Mouse (Mus musculus): ENCODE results near the gene Aspg. TPM values are rescaled to one million over a fixed set of nuclear protein-coding genes. Genes with fewer than 3 reads are reported as not detected.

Aspg gene
- polyA plus RNA-seq, 1 experiment from 2014 or later: 0.15 TPM

GRCm38 (mm10) chr12:112172214-112172613 lies 65.7 kb downstream of the Aspg start:
- H3K4me1 ChIP-seq (ENCODE audit: control insufficient read depth in 2 of 2, insufficient read depth in 2 of 2, low read length in 2 of 2): peaks cover 8 to 9% of the 10 kb centered on the region in 2 experiments; a peak in 2 of 4 replicates
- H3K9ac ChIP-seq (ENCODE audit: low read length): no peak overlapping the region

More at GRCm38 (mm10) chr12:112172214-112172613, 65.7 kb downstream of the Aspg start:
- no peaks in the 10 kb centered on the region for H3K9me3 ChIP-seq (ENCODE audit: control insufficient read depth, low read length)
- H3K27me3 ChIP-seq (ENCODE audit: control insufficient read depth, insufficient read depth, low read length): no peaks in the 10 kb centered on the region
- H3K27ac ChIP-seq (replicated peaks in 1 of 2; ENCODE audit: control insufficient read depth in 1 of 2, insufficient read depth in 1 of 2, low read depth in 2 of 2, low read length in 2 of 2): no peak overlapping the region
- 80% methylated on average over 8 of the region's 8 CpGs for WGBS
- H3K36me3 ChIP-seq (ENCODE audit: control insufficient read depth, insufficient read depth, low read length): peaks cover 14% of the 10 kb centered on the region; the same call in 1 of the 2 replicates
- ATAC-seq (ENCODE audit: insufficient number of reproducible peaks, insufficient read depth, low FRiP score, low read depth): no peak
- no peak overlapping the region for H3K4me2 ChIP-seq (ENCODE audit: low read length)
- H3K4me3 ChIP-seq (ENCODE audit: control insufficient read depth in 1 of 2, insufficient read depth in 1 of 2, low read depth in 1 of 2, low read length in 2 of 2): no peak overlapping the region

MicroRNA genes within 50 kb of the gene (microRNA counts, 519-probe panel; counts per million panel counts)
- microRNA mmu-miR-203: 322 counts per million, percentile 70 among the panel's probes with 10 or more counts

Small RNAs within 50 kb of the gene (microRNA-seq; reads per million reads assigned to microRNA genes)
- gene Mir203 (276 reads per million, percentile 66 among the genes with 10 or more reads in this experiment), gene Mir3073a (not detected), gene Mir3073b (not detected)

Other genes with a start within 250 kb of the Aspg start
- gene Ppp1r13b, start 198.6 kb upstream of the Aspg start, polyA plus RNA-seq (2014; fragmentation: Nextera tagmentation; extraction: Ambion mirVana): 15.4 and 15.5 TPM in 2 replicates
- gene Atp5mpl, start 139.7 kb upstream of the Aspg start, polyA plus RNA-seq (2014; fragmentation: Nextera tagmentation; extraction: Ambion mirVana): 1,909 and 2,053 TPM in 2 replicates
- 0.16 and 0.49 TPM in 2 replicates for gene Tdrd9, start 135.1 kb upstream of the Aspg start, polyA plus RNA-seq (2014; fragmentation: Nextera tagmentation; extraction: Ambion mirVana)
- gene Rd3l, start 125.4 kb upstream of the Aspg start, polyA plus RNA-seq (2014; fragmentation: Nextera tagmentation; extraction: Ambion mirVana): 1.0 and 1.9 TPM in 2 replicates
- 1.7 and 1.9 TPM in 2 replicates for gene Kif26a, start 39.5 kb downstream of the Aspg start, polyA plus RNA-seq (2014; fragmentation: Nextera tagmentation; extraction: Ambion mirVana)

Measured in heart, embryonic 14.5 days (tissue).